Mouse (Mus musculus) regulatory T cell (primary cell): ENCODE data around the gene Rbp4.

Experiments used
- in situ Hi-C: fragments of 300-600 bp; cut with MboI, MseI; formaldehyde crosslinking; loops from one replicate; pipeline ENCODE4 v1.15.1; 2025; ENCODE audit warnings: high pct_unique_total_duplicates

Rbp4 gene

GRCm38 (mm10) chr19:38125219-38125610 lies at the start of gene Rbp4:
Rbp4 (minus strand) TSS chr19:38125281.
- in situ Hi-C loops: no loop called here

GRCm38 (mm10) chr19:38164633-38165032 lies 39.6 kb upstream of the Rbp4 start:
- in situ Hi-C loops: no loop called here

- in situ Hi-C loops: no loop called here
Measured at GRCm38 (mm10) chr19:38161648-38162354, 36.7 kb upstream of the Rbp4 start.

GRCm38 (mm10) chr19:38156243-38156642 lies 31.2 kb upstream of the Rbp4 start:
- in situ Hi-C loops: loop anchor here (5.0 kb wide), 1 partner anchor 64 kb away; no protein-coding TSS in a partner anchor

- in situ Hi-C loops: no loop called here
Measured at GRCm38 (mm10) chr19:38143540-38144271, 18.6 kb upstream of the Rbp4 start.

- in situ Hi-C loops: no loop called here
Measured at GRCm38 (mm10) chr19:38134806-38135205, 9.7 kb upstream of the Rbp4 start.

- in situ Hi-C loops: no loop called here
Measured at GRCm38 (mm10) chr19:38133986-38134385, 8.9 kb upstream of the Rbp4 start.

GRCm38 (mm10) chr19:38132481-38132880 lies 7.4 kb upstream of the Rbp4 start, which contains the start of gene Pde6c:
Pde6c (plus strand) TSS chr19:38132781.
- in situ Hi-C loops: no loop called here

- in situ Hi-C loops: no loop called here
Measured at GRCm38 (mm10) chr19:38126656-38127055, 1.6 kb upstream of the Rbp4 start.

GRCm38 (mm10) chr19:38124401-38125218 lies 471 bp downstream of the Rbp4 start:
- in situ Hi-C loops: no loop called here

GRCm38 (mm10) chr19:38123921-38124320 lies 1.2 kb downstream of the Rbp4 start:
- in situ Hi-C loops: no loop called here

- in situ Hi-C loops: no loop called here
Measured at GRCm38 (mm10) chr19:38120123-38120760, 4.8 kb downstream of the Rbp4 start.

- in situ Hi-C loops: no loop called here
Measured at GRCm38 (mm10) chr19:38114834-38115491, 10.1 kb downstream of the Rbp4 start.

GRCm38 (mm10) chr19:38112575-38112974 lies 12.5 kb downstream of the Rbp4 start:
- in situ Hi-C loops: no loop called here

- in situ Hi-C loops: no loop called here
Measured at GRCm38 (mm10) chr19:38111056-38111455, 14.0 kb downstream of the Rbp4 start.

- in situ Hi-C loops: no loop called here
Measured at GRCm38 (mm10) chr19:38109506-38110242, 15.4 kb downstream of the Rbp4 start.

GRCm38 (mm10) chr19:38107871-38108270 lies 17.2 kb downstream of the Rbp4 start:
- in situ Hi-C loops: no loop called here

- in situ Hi-C loops: no loop called here
Measured at GRCm38 (mm10) chr19:38096858-38097758, 28.0 kb downstream of the Rbp4 start, which contains the start of gene Ffar4. Ffar4 (plus strand) TSS chr19:38097071.

GRCm38 (mm10) chr19:38096231-38096630 lies 28.9 kb downstream of the Rbp4 start:
- in situ Hi-C loops: no loop called here
